Mouse (Mus musculus) layer of hippocampus, adult 8-10 months (tissue): ENCODE measurements around the gene Chdh. TPM values are rescaled to one million over a fixed set of nuclear protein-coding genes. Genes with fewer than 3 reads are reported as not detected.

Experiments
- DNase-seq, 2 experiments: peaks; one replicate each; pipeline ENCODE4 v3.0.0; 2022; ENCODE audit warnings: low spot score in 2 of 2
- total RNA-seq, 4 experiments: library from RNA; stranded (reverse); gene quantifications; 2 replicates each; pipeline ENCODE4 v1.2.4; 2022

Gene Chdh
- total RNA-seq, 4 experiments from 2014 or later = 2.5 to 3.4 (median 3.1) TPM

DNA sequence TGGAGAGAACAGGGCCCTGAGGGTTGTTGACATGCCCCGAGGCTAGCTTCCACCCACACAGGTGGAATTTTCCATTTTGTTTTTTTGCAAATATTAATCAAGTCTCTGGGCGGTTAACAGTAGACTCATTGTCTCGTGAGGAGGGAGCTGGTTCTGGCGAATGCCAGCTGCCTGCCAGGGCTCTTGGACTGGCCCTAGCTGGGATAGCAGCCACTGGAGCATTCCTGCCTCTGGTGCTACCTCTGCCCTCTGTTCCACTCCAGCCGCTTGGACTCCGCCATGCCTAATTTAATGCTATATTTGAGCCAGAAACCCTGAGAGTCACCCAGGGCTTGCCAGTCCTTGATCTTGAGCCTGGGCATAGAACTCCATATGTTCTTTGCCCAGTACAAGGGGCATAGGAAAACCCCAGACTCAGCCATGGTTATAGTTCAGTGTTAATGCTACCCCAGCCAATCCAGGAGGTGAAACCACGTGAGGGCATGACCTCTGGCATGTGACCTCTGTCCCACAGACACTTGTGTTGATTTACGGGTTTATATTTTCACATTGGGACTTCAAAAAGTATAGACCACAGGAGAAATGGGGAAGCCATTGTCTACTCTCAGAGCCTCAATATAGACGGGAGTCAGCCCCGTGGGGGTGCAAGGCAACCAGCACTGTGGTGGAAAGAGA lies 3.2 kb downstream of the Chdh start:
- DNase-seq = peak; percentile 27 to 35

DNA sequence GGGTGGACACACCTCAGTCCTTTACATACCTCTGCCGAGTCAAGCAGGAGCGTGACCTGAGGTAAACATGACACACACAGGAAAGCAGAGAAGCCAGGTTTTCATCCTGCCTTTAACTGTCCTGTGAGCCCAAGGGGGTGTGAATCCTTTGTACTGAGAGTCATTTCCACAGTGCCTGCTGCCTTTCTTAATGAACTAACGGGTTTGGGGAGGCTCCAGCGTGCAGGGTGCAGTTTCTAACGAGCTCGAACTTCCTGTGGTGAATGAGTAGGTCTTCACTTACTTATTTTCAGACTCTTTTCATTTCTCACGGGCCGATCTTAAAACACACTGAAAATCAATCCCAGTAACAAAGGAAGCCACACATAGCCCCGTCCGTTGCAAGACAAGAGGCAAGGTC lies 5.7 kb downstream of the Chdh start:
- DNase-seq = no peak

DNA sequence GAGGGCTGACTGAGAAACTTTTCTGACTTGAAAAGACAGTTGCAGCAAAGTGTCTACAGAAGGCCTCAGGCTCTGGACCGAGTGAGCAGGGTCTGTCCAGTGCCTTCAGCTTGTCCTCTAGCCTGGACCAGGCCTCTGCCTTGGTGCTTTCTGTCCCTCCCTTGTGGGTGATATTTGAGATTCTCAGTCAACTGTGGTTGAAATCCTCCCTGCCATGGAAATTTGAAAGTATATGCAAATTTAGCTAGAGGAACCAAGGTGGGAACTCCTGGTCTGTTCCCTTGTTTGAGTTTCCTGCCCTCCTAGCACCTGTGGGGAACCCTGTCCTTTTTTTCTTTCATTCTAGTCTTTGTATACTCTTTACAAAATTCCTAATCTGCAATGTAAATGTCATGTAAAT lies 6.2 kb downstream of the Chdh start:
- no peak for DNase-seq

DNA sequence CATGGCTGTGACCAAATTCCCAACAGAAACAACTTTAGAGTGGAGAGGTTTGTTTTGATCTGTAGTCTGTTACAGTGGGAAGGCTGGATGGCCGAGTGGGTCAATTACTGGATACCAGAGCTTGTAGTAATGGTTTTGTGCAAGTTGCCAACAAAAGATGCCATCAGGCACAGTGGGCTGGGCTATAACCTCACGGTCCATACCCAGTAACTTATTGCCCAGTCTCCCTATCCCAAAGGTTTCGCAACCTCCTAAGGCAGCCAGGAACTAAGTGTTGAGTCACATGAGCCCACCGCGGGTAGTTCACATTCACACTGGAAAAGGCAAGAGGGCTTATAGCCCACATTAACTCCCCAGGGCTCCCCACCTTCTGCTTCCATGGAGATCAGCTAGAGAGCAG lies 7.8 kb downstream of the Chdh start:
- DNase-seq = no peak

DNA sequence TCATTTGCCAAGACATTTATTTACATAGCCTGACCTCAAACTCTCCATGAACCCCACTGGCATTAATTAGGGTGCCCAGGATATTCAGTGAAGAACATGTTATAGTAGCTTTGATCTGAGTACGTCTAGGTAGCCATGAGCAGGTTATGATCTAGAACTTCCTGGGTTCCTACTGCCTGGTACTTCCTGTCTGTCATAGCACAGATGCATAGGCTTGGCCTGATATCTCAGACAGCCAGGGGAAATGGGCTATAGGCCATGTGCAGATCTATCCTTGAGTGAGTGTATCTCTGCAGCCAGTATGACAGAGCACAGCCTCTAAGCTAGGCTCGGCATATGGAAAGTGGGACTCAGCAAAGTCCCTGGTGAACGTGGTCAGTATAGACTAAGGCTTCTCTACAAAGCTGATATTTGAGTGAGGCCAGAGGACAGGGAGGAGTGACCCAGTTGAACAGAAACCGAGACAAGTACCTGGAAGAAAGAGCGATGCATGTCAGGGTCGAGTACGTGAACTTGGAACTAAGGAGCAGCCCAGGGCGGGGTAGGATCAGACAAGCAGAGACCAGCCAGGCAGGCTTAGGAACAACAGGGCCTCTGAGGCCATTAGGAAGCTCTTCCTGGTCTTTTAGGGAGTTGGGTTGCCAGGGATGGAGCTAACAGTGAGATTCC lies 9.1 kb downstream of the Chdh start:
- DNase-seq = no peak

DNA sequence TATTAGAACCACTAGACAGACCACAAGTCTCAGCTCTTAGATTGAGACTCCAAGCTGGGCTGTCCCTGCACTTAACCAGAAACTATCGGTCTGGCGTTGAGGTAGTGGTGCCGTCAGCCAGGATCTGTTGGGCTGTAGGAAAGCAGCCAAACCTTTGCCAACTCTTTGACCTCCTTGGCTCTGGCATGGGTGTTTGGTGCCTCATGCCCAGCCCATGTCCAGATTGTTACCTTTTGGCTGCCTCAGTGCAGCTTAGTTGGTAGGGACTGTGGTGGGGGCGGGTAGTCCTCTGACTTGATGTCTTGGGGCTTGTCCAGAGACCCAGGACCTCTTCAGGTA lies 9.6 kb downstream of the Chdh start:
- DNase-seq = no peak

DNA sequence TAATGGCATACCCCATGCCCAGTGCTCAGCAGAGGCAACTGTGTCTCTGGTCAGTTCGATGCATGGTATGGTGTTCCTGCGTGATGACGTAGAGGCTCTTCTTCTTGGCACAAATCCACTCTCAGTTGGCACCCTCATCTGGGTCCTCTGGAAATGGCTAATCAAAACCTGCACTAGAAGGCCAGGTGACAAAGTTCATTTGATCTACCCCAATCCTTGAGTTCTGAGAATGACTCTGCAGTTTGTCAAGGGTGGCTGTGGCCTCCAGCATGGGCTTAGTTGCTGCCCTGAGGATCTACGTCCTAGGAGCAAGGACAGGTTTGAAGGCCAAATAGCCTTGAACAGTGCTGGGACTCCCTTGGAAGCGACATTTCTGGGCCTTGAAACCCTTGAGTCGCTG lies 10.0 kb downstream of the Chdh start:
- DNase-seq = no peak

DNA sequence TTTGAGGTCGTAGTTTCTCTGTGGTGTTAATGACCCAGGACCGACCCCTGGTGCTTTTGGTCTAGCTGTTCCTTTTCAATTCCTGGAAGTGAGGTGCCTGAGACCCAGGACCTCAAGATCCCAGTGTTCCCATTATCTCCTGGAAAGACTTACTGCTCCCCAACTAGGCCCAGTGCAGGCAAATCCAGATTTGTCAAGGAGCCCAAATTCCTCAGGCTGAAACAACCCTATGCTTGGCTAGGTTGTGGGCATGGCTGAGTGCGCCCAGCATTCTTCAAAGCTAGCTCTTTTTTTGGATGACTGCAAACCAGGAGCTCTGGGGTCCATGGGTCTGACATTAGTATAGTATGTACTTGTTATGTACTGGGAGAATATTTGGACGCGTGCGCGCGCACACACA lies 10.6 kb downstream of the Chdh start:
- DNase-seq = no peak

DNA sequence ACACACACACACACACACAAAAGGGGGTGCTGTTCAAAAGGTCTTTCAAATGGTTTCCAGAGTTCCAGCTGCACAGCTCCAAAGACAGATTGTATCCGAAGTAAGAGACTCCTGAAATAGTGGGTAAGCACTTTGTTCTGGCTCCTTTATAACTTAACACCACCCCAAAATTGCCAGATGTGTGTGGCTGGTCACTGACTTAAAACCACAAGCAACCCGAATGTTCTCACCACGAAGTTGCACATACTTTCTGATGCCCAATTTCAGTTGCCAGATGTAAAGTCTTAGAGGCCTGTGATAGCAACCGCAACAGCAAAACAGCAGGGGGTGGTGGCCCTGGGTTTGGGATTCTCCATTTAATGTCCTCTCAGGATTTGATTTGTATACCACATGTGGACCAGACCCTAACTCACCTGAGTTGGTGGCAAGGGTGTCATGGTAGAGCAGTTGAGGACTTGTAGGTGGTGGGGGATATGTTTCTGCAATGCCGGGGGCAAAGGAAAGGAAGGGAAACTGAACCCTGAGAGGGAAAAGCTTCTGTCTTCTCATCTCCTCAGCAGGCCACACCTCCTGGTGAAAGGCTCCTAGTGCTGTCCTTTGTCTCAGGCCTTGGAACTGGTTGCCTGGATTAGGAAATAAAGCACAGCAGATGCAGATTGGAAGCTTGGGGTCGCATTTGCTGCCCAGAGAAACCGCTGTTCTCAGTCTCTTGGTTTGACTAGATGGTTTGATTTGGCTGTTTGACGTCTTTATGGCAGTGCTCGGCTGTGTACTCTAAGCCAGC lies 11.2 kb downstream of the Chdh start:
- DNase-seq = no peak

DNA sequence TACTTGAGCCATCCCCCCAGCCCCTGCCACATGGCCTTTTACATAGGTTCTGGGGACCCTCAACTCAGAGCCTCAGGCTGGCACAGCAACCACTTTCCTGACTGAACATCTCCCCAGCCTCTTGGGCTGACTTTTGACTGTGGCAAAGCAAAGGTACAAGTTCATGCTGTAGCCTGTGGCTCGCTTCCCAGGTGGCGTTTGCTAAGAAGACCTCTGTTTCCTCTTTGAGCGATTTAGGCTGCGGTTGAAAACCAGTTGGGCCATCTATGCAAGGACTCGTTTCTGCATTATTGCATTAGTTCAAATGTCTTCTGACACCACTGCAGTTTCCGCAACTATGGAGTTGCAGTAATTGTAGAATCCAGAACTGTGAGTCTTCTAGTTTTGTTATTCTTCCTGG lies 13.6 kb downstream of the Chdh start:
- no peak for DNase-seq

DNA sequence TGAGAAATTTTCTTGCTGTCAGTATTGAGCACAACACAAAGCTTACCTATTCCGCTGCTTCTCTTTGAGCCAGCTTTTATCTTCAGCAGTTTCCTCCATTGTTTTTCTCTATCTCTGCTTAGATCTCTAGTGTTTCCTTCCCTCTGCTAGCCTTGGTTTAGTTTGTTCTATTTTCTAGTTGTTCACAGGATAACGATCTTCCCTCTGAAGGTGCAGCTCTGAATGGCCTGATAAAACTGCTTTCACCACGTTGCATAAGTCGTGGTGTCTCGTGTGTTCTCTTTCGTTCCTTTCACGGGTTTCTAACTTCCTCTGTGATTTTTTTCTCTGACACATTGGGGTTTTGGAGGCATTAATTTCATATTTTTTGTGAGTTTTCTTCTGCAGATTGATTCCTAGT lies 15.6 kb downstream of the Chdh start:
- no peak for DNase-seq

DNA sequence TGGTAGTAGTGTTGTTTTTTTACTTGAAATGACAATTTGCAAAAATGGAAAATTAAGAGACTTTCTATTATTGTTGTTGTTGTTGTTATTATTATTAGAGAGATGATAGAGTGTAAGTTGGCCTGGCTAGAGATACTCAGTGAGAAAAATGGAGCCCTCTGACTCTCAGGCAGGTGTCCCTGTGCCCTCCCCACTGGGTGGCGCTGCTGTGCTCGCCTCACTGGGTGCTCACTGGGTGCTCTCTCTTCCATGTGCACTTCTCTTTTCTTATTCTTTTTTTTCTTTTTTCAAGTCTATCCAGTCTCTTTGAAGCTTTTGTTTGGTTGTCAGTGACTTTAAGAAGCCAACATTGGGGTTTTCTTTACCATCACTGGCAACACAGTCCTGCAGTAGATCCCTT lies 18.6 kb downstream of the Chdh start:
- DNase-seq = no peak

DNA sequence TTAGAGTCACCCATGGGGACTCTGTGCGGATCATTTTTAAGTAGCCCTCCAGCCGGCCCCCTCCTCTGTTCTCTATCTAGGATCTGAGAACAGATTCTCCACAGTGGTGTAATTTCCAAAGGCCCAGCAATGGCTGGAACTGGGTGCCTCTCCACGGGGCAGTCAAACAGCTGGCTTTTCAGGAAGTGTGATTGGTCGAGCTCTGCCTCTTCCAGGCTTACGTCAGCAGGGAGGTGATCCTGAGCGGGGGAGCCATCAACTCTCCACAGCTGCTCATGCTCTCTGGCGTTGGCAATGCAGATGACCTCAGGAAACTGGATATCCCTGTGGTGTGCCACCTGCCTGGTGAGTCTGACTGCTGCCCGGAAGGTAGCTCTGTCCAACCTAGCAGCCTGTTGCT lies 24.6 kb downstream of the Chdh start:
- DNase-seq = no peak

DNA sequence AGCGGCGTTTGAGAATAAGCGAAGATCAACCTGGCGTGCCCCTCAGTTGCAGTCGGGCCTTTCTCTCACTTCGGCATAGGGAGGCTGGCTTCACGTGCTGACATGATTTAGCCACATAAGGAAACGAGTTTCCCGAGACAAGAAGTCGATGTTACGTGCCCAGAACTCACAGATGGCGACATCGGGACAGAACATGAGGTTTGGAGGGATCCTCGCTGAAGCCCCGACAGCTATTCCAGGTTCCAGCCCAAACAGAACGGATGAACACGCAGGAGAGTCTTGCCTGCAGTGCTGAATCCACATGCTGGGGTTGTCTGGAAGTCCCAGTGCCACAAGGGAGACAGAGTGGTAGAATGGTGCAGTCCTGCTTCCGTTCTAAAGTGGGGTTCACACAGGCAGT lies 29.6 kb downstream of the Chdh start:
- peak; percentile 39 to 43 for DNase-seq

DNA sequence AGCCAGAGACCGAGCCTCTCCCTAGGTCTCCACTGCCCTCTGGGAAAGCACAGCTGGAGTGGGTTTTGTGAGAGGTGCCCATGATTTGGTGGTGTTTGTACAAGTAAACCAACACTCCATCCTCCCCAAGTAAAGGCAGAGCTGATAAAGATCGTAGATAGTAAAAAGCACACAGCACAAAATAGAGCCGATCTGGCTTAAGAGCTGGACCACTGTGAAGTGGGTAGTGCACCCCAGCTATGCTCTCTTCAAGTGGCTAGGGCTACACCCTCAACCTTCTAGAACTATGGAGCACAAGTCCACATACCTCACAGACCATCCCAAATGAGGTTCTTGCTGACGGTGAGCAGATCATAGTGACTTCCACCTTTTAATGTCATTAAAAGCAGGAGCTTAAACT lies 30.6 kb downstream of the Chdh start:
- no peak for DNase-seq

DNA sequence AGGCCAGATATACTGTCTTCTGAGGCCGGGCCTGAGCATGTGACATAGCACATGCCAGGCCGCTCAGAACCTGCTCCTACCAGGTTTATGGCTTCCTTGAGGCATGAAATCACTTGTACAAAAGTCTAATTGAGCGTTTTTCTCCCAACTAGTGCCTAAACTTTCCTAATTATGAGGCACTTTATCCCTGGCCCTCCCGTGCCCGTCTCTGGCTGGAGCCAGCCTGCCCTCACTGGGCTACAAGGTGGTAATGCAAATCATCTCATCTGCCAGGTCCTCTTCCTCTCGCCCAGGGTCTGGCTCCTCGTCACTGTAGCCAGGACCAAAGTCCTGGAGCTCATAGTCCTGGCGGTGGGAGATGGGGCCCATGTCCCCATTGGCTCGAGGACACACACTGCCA lies 33.0 kb downstream of the Chdh start:
- DNase-seq = no peak

DNA sequence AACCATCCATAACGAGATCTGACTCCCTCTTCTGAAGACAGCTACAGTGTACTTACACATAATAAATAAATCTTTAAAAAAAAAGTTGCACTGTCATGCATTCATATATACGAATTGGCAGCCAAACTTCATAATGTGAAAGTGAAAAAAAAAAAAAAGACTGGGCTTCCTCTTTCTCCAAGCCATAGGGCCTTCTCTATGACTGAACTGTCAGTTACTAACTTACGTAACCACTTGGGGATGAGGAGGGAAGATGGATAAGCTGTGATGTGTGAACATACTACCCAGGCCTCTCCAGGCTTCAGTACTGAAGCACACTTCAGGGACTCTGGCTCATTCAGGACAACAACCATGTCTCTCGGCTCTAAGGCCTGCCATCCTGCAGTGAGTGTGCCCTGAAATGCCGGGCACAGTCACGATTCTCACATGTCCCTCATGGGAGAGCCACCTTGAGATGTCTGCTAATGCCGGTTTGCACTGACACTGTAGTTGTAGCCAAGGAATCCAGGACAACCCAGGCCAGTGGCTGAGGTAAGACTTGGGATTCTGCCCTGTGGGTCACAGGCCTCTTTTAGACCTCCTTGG lies 34.6 kb downstream of the Chdh start:
- DNase-seq = no peak

DNA sequence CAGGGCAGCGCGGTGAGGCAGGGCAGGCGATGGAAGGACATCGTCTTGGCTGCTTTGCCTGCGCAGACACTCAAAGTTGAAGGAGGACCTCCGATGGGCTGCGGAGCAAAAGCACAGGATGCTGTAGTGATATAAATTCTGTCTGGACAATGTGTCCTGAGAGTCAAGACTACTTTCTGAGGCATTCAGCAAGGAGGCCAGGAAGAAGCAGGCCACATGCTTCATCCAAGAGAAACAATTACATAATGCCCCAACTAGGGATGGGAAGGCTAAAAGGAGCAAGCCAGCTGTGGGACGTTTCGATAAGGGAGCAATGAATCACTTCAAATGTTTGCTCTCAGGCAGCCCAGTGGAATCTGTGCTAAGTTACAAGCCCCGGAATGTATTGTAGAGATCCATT lies 36.4 kb downstream of the Chdh start:
- no peak for DNase-seq

DNA sequence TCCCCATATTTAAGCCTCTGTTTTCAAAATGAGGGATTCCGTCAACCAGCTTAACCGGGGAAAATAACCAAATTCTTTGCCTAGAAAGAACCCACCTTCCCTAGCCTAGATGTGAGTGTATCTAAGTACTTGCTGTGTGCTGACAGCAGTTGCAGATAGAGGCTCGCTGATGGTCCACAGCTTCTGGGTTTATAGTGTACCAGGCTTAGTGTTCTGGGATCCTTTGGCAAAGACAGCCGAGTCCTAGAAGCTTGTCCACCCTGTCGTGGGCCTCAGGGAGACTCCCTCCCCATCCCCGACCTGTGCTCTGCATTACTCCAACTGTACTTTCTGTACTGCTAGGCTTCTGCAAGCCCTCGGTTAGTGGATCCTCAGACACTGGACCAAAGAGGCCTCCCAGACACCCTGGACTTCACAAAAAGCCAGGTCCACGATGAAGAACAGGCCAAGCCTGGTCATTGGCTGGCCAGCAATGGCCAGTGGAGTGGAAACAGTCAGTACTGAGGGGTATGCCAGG lies 36.9 kb downstream of the Chdh start:
- no peak for DNase-seq

DNA sequence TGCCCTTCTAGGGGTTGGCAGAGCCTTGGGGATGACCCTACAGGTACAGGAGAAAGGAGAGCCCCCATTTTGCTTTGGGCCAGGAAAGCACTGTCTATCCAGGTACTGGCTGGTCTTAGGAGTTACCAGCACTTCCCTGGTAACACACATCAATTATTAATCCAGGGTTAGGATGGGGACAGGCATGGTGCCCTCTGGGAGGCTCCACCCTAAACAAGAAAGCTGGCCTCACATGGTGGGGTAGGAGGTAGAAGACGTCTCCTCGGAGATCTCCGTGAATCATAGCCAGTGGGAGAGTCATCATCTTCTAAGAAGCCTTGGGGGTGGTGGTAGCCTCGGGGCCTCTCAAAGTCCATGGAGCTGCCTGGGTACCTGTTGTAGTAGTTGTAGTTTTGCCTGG lies 38.2 kb downstream of the Chdh start:
- no peak for DNase-seq

DNA sequence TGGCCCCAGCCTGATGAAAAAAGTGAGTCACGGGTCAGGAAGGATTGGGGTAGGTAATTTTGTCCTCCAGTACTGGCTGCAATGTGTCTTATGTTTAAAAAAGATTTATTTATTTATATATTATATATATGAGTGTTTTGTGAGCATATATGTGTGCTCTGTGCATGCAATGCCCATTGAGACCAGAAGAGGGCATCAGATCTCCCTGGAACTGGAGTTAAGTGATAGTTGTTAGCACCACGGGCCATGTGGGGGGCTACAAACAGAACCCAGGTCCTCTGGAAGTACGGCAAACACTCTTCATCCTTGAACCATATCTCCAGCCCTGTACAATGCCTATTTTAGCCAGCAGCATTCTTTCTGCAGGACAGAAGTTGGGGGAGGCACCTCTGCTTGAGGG lies 39.2 kb downstream of the Chdh start:
- no peak for DNase-seq

DNA sequence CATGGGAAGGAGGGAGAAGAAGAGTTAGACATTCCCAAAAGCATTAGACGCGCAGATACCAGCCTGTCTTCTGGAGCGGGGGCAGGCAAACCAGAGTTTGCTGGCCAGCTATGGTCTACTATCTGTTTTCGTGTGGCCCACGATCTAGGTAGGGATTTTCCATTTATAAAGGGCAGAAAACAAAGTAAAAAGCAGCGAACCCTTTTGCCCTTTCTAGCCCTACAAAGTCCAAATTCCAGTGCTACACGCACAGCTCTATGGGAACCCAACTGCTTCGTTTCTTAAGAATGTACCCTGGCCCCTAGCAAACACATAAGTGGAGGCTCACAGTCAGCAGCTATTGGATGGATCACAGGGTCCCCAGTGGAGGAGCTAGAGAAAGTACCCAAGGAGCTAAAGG lies 41.5 kb downstream of the Chdh start:
- DNase-seq = no peak
